Mouse (Mus musculus) right cerebral cortex, postnatal 36 days (tissue): ENCODE data around the gene D630039A03Rik.
A peak's percentile ranks its signal among the peaks of the same experiment; 100 is the strongest.

Experiments used
- DNase-seq, 2 experiments: peaks; one replicate each; pipeline ENCODE4 v3.0.0; 2022; ENCODE audit warnings: low spot score in 2 of 2, mixed read lengths in 1 of 2

Gene D630039A03Rik

DNA sequence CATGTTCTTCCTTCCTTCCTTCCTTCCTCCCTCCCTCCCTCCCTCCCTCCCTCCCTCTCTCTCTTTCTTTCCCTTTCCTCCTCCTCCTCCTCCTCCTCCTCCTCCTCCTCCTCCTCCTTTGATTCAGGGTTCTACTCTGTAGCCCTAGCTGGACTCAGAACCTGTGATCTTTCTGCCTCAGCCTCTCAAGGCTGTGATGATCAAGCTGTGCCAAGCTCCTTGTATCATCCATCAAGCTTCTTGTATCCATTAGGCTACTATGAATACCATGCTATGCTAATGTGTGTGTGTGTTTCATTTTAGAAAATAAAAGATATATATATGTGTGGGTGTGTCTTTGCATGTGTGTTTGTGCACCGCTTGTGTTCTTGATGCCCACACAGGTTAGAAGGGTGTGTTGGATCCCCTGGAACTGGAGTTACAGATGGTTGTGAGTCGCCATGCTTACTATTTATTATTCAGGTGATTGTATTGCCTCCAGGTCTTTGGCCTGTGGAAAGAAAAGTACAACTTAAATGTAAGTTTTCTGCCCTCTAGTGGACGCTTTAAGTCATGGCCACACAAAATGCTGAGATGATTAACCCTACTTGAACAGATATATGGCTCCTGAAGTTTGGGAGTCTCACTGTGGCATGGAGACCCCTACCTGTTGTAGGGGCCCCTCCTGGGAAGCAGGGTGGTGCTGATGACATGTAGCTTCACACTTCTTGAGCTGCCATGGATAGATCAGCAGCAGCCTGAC is 11.5 kb upstream of the D630039A03Rik start:
- no peak for DNase-seq

GRCm38 (mm10) chr4:57924556-57925071 is 8.5 kb upstream of the D630039A03Rik start:
- no peak for DNase-seq

DNA sequence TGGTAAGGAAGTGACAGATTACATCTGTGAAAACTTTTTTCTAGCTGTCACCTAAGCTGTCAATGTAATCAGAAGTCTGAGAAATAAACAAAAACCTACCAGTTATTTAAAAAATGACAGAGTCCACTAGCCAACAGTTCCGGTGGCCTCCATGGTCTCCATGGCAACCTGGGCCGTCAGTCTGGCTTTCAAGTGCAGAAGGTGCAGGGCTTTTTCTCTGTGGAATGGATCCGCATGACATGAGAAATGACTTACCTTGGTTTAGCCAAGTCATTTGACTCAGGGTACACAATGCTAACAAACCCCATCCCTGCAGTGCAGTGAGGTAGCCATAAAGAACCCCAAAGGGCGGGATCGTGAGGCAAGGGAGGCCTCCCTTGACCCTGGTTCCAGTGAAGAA is 6.1 kb upstream of the D630039A03Rik start:
- no peak for DNase-seq

DNA sequence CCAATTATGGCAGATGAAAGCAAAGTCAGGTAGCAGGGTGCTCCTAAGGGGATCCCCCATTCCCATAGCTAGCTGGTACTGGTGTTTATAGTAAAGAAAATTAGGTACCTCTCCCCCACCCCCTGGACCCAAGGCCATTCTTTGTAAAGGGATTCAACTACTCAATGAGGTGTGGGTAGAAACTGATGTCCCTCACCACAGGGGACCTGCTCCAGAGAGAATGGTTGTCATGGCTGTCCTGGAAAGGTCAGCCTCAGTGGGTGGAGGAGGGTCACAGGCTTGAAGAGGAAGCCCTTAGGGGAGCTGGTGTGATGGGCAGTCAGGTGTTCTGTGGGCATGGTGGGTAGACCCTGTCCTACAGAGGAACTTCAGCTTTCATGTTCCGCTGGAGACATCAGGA is 4.4 kb upstream of the D630039A03Rik start:
- DNase-seq = no peak

GRCm38 (mm10) chr4:57919494-57920423 is 3.7 kb upstream of the D630039A03Rik start:
- no peak for DNase-seq

DNA sequence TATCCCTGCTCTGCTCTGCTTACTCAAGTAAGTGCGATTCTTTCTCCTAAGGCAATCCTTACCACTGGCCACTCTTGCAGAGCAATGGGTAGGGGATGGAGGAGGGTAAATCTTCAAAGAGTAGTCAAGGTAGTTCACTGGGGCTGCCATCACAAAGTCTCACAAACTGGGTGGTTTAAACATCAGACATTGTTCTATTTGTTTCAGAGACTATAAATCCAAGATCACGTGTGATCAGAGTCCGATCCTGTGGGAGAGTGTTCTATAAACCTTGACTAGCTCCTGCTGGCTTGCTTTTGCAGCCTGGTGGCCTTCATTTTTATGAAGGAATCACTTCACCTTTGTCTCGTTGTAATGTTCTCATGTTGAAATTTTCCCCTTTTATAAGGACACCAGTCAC is 614 bp upstream of the D630039A03Rik start:
- DNase-seq = no peak

DNA sequence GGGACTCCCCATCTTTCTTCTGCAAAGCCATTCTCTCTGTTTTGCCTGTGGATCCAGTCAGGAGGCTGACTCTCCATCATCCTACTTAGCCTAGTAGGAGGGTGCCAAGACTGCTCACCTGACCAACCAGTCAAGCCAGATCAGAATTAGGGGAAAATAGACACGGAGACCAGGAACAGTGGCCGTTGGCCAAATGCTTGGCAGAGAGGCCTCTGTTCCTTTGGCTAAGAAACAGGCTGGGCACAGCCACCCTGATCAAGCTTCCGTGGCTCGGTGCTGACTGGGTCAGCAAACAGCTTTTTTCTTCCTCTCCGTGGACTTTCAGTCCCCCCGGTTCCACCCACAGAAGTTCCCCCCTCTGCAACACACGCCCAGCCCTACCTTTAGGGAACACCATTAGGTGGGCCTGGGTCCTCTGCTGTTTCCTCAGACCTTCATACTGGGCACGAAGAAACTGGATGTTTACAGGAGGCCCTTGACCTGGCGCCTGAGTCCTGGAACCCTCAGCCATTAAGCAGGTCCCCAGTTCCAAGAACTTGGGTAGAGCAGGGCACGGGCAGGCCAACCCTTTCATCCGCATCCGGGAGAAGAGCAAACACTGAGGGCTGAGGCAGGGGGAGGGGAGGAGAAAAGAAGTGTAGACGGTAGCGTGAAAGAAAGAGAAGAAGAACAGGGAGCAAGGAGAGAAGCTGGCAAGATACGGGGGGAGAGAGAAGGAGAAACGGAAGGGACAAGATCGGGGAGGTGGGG is 706 bp downstream of the D630039A03Rik start:
- DNase-seq = peak in 1 of 2 experiments; percentile 27

DNA sequence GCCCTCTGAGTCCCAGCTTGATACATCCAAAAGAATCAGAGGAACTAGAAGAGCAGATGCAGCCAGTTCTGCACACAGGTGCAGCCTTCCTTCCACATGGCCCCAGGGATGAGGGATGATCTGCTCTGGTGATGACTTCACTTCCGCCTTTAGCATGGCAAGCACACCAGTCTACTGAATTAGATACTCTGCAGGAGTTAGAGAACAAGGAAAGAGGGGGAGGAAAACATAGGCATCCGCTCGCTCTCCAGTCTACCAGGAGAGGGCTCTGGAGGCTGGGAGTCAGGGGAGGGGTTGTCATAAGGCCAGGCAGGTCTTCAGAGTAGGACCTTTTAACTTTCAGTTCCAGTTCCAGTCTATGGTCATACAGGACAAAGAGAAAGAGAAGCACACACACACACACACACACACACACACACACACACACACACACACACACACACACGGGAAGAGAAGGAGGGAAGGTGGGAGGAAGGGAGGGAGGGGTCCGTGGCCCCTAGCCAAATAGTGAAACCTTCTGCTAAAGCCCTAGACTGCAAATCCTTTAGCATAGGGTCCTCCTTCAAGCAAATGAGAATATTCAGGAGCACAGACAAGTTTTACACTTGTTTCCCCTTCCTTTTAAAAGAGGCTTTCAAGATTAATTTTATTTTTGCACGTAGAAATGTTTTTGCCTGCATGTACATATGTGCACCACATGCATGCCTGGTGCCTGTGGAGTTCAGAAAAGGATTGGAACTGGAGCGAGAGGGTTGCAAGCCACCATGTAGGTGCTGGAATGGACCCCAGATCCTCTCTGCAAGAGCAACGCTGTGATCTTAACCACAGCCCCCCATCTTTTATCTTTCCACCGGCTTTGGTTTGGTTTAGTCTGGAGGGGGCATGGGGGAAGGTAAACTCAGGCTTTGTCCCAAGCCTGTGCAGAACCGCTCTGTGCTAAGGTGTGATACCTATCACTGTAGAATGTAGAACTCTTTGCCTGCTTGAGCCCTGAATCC is 1.6 kb downstream of the D630039A03Rik start:
- DNase-seq = no peak

DNA sequence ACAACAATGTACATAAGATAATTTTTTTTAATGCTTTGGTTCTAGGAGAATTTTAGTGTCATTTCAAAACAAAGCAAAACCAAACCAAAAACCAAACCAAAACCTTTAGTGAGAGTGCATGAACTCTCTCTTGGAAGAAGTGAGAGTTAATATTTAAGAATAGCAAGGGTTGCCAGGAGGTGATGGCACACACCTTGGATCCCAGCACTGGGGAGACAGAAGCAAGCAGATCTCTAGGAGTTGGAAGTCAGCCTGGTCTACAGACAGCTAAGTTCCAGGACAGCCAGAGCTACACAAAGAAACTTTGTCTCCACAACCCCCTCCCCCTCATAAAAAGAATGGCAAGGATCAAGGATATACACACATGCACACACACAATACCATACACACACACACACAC is 3.1 kb downstream of the D630039A03Rik start:
- DNase-seq = no peak

GRCm38 (mm10) chr4:57908860-57909259 is 7.2 kb downstream of the D630039A03Rik start:
- no peak for DNase-seq

DNA sequence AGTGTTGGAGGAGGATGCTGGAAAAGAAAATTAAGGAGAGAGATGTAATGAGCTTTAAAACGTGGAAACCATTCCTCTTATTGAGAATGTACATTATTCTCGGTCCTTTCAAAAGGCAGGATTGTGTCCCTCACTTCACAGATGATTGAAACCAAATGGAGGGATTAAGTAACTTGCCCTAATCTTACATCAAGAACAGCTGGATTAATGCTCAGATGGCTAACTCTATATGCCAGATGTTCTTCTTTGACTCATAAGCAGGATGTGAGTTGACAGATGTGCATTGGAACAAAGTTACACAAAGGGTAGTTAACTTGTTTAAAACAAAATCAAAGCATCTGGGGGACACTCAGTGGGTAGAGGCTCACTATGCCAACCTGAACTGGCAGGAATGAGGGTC is 9.4 kb downstream of the D630039A03Rik start:
- DNase-seq = no peak

GRCm38 (mm10) chr4:57904638-57905037 is 11.5 kb downstream of the D630039A03Rik start:
- no peak for DNase-seq

DNA sequence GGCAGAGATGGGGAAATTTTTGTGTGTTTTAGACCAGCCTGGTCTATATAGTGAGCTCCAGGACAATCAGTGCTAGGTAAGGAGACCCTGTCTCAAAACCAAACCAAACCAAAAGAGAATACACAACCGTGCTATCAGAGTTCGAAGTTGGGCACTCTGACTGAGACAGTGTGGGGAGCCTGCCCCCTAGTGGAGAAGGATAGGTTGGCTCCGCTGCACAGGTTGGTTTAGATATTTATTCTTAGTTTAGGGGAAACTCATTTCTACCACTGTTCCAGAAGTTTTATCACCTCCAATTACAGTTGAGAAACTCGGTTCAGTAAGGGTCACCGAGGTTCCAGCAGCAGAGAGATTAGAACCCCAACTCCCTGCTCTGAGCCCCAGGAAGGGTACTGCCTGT is 11.9 kb downstream of the D630039A03Rik start:
- DNase-seq = peak; percentile 27 to 30

DNA sequence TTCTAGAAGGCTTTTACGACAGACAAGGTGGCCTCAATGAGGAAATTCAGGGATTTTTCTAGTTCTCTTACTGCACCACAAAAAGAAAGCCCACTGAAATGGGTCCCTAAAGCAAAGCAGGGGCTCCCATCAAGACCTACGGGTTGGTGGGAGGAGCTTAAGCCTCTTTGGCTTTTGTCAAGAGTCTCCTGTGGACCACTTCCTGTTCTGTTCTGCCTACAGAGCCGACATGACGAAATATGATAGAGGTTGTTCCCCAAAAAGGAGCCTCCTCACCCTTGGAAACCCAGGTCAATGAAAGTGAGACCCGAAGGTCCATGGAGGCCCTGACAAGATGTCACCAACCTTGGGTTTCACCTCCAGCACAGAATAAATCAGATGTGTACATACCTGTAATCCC is 13.5 kb downstream of the D630039A03Rik start:
- no peak for DNase-seq

DNA sequence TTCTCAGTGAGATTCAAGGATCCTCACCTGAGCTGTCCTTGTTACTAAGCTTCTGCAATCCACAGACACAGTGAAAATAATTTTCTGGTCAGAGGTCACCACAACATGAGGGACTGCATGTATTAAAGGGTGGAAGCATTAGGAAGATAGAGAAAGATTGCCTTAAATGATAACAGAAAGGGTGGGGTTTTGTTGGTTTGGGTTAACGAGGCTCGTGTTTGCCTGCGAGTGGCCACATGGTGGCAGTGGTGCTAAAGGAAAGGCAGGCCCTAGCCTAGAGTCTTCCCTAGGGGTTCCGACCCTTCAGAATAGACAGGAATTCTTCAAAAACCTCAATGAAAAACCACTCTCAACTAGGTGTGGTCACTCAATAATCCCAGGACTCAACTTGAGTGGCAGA is 14.9 kb downstream of the D630039A03Rik start:
- DNase-seq = no peak

DNA sequence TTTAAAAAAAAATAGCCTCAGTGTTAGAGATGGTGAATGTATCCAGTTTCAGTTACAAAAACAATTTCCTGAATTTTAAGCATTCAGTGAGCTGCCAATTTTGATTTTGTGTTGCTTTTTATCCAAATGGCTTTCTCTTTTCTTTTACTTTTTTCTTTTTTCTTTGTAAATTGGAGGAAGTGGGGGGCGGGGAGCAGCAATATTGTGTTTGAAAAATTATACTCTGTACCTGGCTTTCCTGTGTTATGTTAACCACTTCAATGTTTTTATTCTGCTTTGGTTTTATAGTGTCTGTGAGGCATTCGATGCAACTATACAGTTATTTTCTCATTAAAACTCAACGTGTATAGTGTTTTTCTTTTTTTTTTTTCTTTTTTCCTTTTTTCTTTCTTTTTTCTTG is 19.5 kb downstream of the D630039A03Rik start:
- no peak for DNase-seq

- DNase-seq = no peak
Measured at GRCm38 (mm10) chr4:57895902-57896301, 20.2 kb downstream of the D630039A03Rik start.

DNA sequence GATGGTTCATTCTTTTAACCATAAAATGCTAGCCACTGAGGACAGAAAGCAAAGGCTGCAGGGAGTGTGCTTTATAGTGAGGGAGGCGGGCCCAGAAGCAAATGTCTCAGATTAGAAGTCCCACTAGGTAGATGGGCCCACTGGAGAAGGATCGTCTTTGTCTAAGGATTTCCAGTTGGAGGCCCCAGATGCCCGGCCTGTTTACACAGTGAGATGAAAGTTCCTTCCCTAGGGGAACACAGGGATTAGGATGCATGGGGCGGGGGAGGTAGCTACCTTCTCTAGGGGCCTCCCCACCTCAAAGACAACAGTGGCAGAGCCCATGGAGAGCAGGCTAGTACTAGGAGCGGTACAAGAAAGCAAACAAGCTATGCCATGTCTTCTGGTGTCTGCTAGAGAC is 21.0 kb downstream of the D630039A03Rik start:
- DNase-seq = no peak

GRCm38 (mm10) chr4:57892001-57892586 is 24.0 kb downstream of the D630039A03Rik start:
- DNase-seq = no peak

GRCm38 (mm10) chr4:57889773-57890172 is 26.3 kb downstream of the D630039A03Rik start:
- no peak for DNase-seq
